Mouse (Mus musculus) stomach, postnatal 0 days (tissue): ENCODE measurements at regions not wholly inside any gene's neighbourhood (a gene's known extent, or its start where the extent isn't known, plus 50 kb on each side); places are given as distances from the start of the nearest gene placed in this dataset.

Experiments
- ATAC-seq: fragments of 200-750 bp; cut with Nextera tagmentation; 2 replicates; pipeline ENCODE4 v1.8.0; 2017; ENCODE audit not compliant: low FRiP score, low TSS enrichment
- DNase-seq: peaks from one replicate; pipeline ENCODE4 v3.0.0-alpha.2; 2016; ENCODE audit warnings: low spot score
- H3K27ac ChIP-seq: fragments of 300-500 bp; sonication (generic); replicated peaks from 2 replicates; pipeline ENCODE4 v1.5.1; 2014; ENCODE audit warnings: mild to moderate bottlenecking, control low read depth
- H3K27me3 ChIP-seq: fragments of 300-500 bp; sonication (generic); 2 replicates; pipeline ENCODE4 v1.6.1; 2014; ENCODE audit warnings: low read length; ENCODE audit not compliant: control insufficient read depth, insufficient read depth
- H3K36me3 ChIP-seq: fragments of 300-500 bp; sonication (generic); 2 replicates; pipeline ENCODE4 v1.6.1; 2014; ENCODE audit warnings: low read length, mixed read lengths; ENCODE audit not compliant: control insufficient read depth, insufficient read depth
- H3K4me1 ChIP-seq: fragments of 300-500 bp; sonication (generic); replicated peaks from 2 replicates; pipeline ENCODE4 v1.6.1; 2014; ENCODE audit warnings: antibody characterized with exemption; ENCODE audit not compliant: control insufficient read depth, insufficient read depth
- H3K4me2 ChIP-seq: fragments of 300-500 bp; sonication (generic); replicated peaks from 2 replicates; pipeline ENCODE4 v1.6.1; 2014; ENCODE audit warnings: low read depth, mild to moderate bottlenecking, control low read depth, moderate library complexity
- H3K4me3 ChIP-seq: fragments of 300-500 bp; sonication (generic); 2 replicates; pipeline ENCODE4 v1.5.1; 2014; ENCODE audit warnings: low read depth, low read length, control low read depth
- H3K9ac ChIP-seq: fragments of 300-500 bp; sonication (generic); 2 replicates; pipeline ENCODE4 v1.6.1; 2014; ENCODE audit warnings: mild to moderate bottlenecking, low read length, control low read depth, mixed read lengths
- H3K9me3 ChIP-seq: fragments of 300-500 bp; sonication (generic); 2 replicates; pipeline ENCODE4 v1.6.1; 2016; ENCODE audit warnings: low read length; ENCODE audit not compliant: control insufficient read depth
- CTCF ChIP-seq: IDR thresholded peaks from 2 replicates; pipeline ENCODE4 v1.5.1; 2016; ENCODE audit warnings: antibody characterized with exemption, low read depth, mild to moderate bottlenecking, moderate library complexity
- EP300 ChIP-seq: optimal IDR thresholded peaks from 2 replicates; pipeline ENCODE3; 2016; ENCODE audit warnings: antibody characterized with exemption
- WGBS: fragments of 180-500 bp; shearing (Covaris S2); extraction: QIAGEN DNeasy Blood & Tissue Kit; methylation state at CpG from one replicate; pipeline ENCODE4 v1.1.7; 2014; 5-methylcytosine and 5-hydroxymethylcytosine counted together

GRCm38 (mm10) chr16:90569826-90570225 is 157.4 kb downstream of the Mis18a start:
- Histone ChIP-seq H3K4me3 (no peak overlapping the region), H3K27me3 (no peaks in the 10 kb centered on the region), H3K36me3 (no peaks in the 10 kb centered on the region), H3K4me2 (no peak overlapping the region), H3K9me3 (no peaks in the 10 kb centered on the region), H3K9ac (no peak overlapping the region), H3K4me1 (no peaks in the 10 kb centered on the region), H3K27ac (no peak overlapping the region)
- DNase-seq (no peak), ATAC-seq (no peak)
- WGBS: 80% methylated on average over 1 of the region's 1 CpGs
- TF ChIP-seq CTCF (no peak), EP300 (no peak)

GRCm38 (mm10) chr16:90565182-90565581 is 162.0 kb downstream of the Mis18a start:
- H3K9me3 ChIP-seq: no peaks in the 10 kb centered on the region
- ATAC-seq (no peak), DNase-seq (no peak)
- no peaks in the 10 kb centered on the region for H3K4me1 ChIP-seq
- WGBS: 53% methylated on average over 2 of the region's 2 CpGs
- H3K36me3 ChIP-seq: no peaks in the 10 kb centered on the region
- H3K4me3 ChIP-seq: no peak overlapping the region
- TF ChIP-seq CTCF (no peak), EP300 (no peak)
- H3K9ac ChIP-seq: no peak overlapping the region
- H3K27me3 ChIP-seq: no peaks in the 10 kb centered on the region
- no peak overlapping the region for H3K27ac ChIP-seq
- H3K4me2 ChIP-seq: no peak overlapping the region

- Histone ChIP-seq H3K4me3 (no peak overlapping the region), H3K27ac (no peak overlapping the region), H3K27me3 (no peaks in the 10 kb centered on the region), H3K36me3 (no peaks in the 10 kb centered on the region), H3K9ac (no peak overlapping the region), H3K4me2 (no peak overlapping the region), H3K4me1 (no peaks in the 10 kb centered on the region), H3K9me3 (no peaks in the 10 kb centered on the region)
- DNase-seq: no peak
- WGBS: 89% methylated on average over 7 of the region's 7 CpGs
- no peak for ATAC-seq
- no peak for TF ChIP-seq CTCF
- no peak for TF ChIP-seq EP300
These were observed 167.3 kb downstream of the Hunk start for GRCm38 (mm10) chr16:90553120-90553519.

DNA sequence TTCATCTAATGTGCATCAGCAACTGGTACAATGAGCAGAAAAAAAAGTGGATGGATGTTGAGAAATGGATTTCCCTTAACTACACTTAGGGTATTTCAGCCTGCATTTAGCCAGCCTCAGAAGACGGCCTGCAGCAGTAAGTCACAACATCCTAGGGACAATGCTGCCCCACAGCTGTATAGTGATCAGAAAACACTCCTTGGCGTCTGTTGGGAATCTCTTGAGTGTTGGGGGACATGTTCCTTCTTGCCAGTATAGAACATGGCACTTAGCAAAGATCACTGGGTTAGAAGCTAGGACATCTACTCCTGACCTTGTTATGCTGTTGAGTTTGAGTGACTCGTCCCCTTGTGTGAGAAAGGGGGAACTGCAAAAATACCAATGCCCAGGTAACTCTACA is 165.2 kb downstream of the Hunk start:
- no peak for TF ChIP-seq CTCF
- TF ChIP-seq EP300: no peak
- Histone ChIP-seq H3K27me3 (no peaks in the 10 kb centered on the region), H3K4me3 (no peak overlapping the region), H3K4me2 (no peak overlapping the region), H3K9me3 (no peaks in the 10 kb centered on the region), H3K36me3 (no peaks in the 10 kb centered on the region), H3K4me1 (no peaks in the 10 kb centered on the region), H3K9ac (no peak overlapping the region), H3K27ac (no peak overlapping the region)
- DNase-seq (no peak), ATAC-seq (no peak)
- WGBS: 71% methylated on average over 3 of the region's 3 CpGs

- H3K9ac ChIP-seq: no peak overlapping the region
- no peaks in the 10 kb centered on the region for H3K36me3 ChIP-seq
- ATAC-seq (no peak), DNase-seq (no peak)
- no peak overlapping the region for H3K4me3 ChIP-seq
- TF ChIP-seq CTCF (no peak), EP300 (no peak)
- H3K27me3 ChIP-seq: no peaks in the 10 kb centered on the region
- WGBS: 60% methylated on average over 13 of the region's 13 CpGs
- H3K27ac ChIP-seq: no peak overlapping the region
- H3K4me1 ChIP-seq: no peaks in the 10 kb centered on the region
- no peak overlapping the region for H3K4me2 ChIP-seq
- H3K9me3 ChIP-seq: no peaks in the 10 kb centered on the region
These were observed 164.4 kb downstream of the Hunk start for GRCm38 (mm10) chr16:90550058-90550795.
